Mouse (Mus musculus) thymus, adult 2 months (tissue): ENCODE data around the gene Ugt1a5. TPM values are rescaled to one million over a fixed set of nuclear protein-coding genes. Genes with fewer than 3 reads are reported as not detected.

ENCODE experiments used
- DNase-seq: peaks from one replicate; pipeline ENCODE4 v3.0.0; 2021
- H3K27ac ChIP-seq: fragments of 200-500 bp; 2 replicates; pipeline ENCODE4 v1.5.1; 2012; ENCODE audit warnings: low read length, control low read depth; ENCODE audit not compliant: control insufficient read depth, insufficient read depth
- H3K27me3 ChIP-seq: fragments of 200-500 bp; 2 replicates; pipeline ENCODE4 v1.6.1; 2012; ENCODE audit warnings: mild to moderate bottlenecking, low read length, moderate library complexity, mixed read lengths; ENCODE audit not compliant: control insufficient read depth, insufficient read depth
- H3K36me3 ChIP-seq: fragments of 200-500 bp; 2 replicates; pipeline ENCODE4 v1.6.1; 2012; ENCODE audit warnings: mild to moderate bottlenecking, low read length, moderate library complexity; ENCODE audit not compliant: control insufficient read depth, insufficient read depth
- H3K4me1 ChIP-seq: fragments of 200-500 bp; replicated peaks from 2 replicates; pipeline ENCODE4 v1.6.1; 2012; ENCODE audit warnings: low read length; ENCODE audit not compliant: control insufficient read depth, insufficient read depth
- H3K4me3 ChIP-seq: fragments of 200-500 bp; 2 replicates; pipeline ENCODE4 v1.5.1; 2012; ENCODE audit warnings: mild to moderate bottlenecking, low read length, control low read depth, moderate library complexity; ENCODE audit not compliant: control insufficient read depth, insufficient read depth
- CTCF ChIP-seq: fragments of 200-500 bp; IDR thresholded peaks from 2 replicates; pipeline ENCODE4 v1.5.1; 2012; ENCODE audit warnings: mild to moderate bottlenecking, control low read depth, low read length, moderate library complexity, borderline replicate concordance; ENCODE audit not compliant: control insufficient read depth, poor library complexity, insufficient read depth; ENCODE audit errors: extremely low read depth
- POLR2A ChIP-seq: fragments of 200-500 bp; IDR thresholded peaks from 2 replicates; pipeline ENCODE4 v1.6.1; 2012; ENCODE audit warnings: mild to moderate bottlenecking, low read length, control low read depth, moderate library complexity; ENCODE audit not compliant: control insufficient read depth, poor library complexity, insufficient read depth; ENCODE audit errors: extremely low read depth
- WGBS: fragments of 180-500 bp; shearing (Covaris S2); methylation state at CpG from one replicate; pipeline ENCODE4 v1.1.7; 2018; 5-methylcytosine and 5-hydroxymethylcytosine counted together
- polyA plus RNA-seq: library from polyadenylated mRNA; depleted of rRNA; stranded (reverse); fragments of >200 nt; gene quantifications from 2 replicates; pipeline ENCODE4 v1.2.3, GENCODE M21; 2012

Ugt1a5 gene
- polyA plus RNA-seq, 1 experiment: 0.08 TPM

GRCm38 (mm10) chr1:88230981-88231802, 65.4 kb downstream of the Ugt1a5 start:
- Histone ChIP-seq H3K4me3 (no peak overlapping the region), H3K4me1 (no peaks in the 10 kb centered on the region), H3K27me3 (no peaks in the 10 kb centered on the region), H3K36me3 (no peaks in the 10 kb centered on the region), H3K27ac (no peak overlapping the region)
- WGBS: 80% methylated on average over 6 of the region's 6 CpGs
- DNase-seq: no peak
- TF ChIP-seq CTCF: no peak

DNA sequence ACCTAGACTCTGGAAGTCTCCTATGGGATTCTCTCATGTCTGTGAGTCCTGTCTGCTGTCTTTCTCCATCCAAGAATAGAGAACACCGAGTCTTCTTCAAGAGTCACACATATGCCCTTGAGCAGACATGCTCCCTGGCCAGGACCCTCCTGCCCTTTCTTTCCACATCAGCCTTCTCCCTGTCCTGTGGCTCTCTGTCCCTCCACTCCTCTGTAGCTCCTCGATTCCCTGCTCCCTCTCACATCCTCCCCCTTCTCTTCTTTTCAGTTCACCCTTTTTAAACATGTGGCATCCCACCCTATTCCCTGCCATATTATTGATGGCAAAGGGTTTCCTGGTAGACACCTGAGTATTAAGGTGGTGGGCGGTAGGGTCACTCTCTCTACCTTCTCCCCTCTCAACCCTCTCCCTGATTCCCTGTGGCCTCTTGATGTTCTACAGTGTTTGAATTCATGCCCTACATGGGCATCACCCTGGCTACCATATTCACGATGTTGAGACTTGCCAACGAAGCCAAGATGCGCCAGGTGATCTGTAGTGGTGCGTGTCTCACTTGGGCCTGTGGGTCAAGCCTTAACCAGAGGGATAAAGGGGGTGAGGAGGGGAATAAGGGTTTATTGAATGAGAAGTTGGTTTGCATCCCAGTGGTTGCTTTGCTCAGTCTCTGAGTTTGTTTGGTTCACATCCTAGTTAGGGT, 66.1 kb downstream of the Ugt1a5 start:
- WGBS: 73% methylated on average over 7 of the region's 7 CpGs
- Histone ChIP-seq H3K4me1 (no peaks in the 10 kb centered on the region), H3K27me3 (no peaks in the 10 kb centered on the region), H3K36me3 (no peaks in the 10 kb centered on the region), H3K4me3 (no peak overlapping the region), H3K27ac (no peak overlapping the region)
- DNase-seq: no peak
- no peak for TF ChIP-seq POLR2A

- H3K4me3 ChIP-seq: no peak overlapping the region
- H3K27me3 ChIP-seq: no peaks in the 10 kb centered on the region
- no peak overlapping the region for H3K27ac ChIP-seq
- H3K36me3 ChIP-seq: no peaks in the 10 kb centered on the region
- H3K4me1 ChIP-seq: no peaks in the 10 kb centered on the region
- DNase-seq: no peak
- no peak for TF ChIP-seq POLR2A
- TF ChIP-seq CTCF: no peak
- 62% methylated on average over 3 of the region's 3 CpGs for WGBS
These were observed 67.0 kb downstream of the Ugt1a5 start for GRCm38 (mm10) chr1:88232664-88233380.

GRCm38 (mm10) chr1:88233421-88234247, 67.8 kb downstream of the Ugt1a5 start:
- Histone ChIP-seq H3K27me3 (no peaks in the 10 kb centered on the region), H3K27ac (no peak overlapping the region), H3K4me3 (no peak overlapping the region), H3K36me3 (no peaks in the 10 kb centered on the region), H3K4me1 (no peaks in the 10 kb centered on the region)
- no peak for TF ChIP-seq CTCF
- TF ChIP-seq POLR2A: no peak
- WGBS: 71% methylated on average over 14 of the region's 14 CpGs
- no peak for DNase-seq

- WGBS: 64% methylated on average over 4 of the region's 4 CpGs
- TF ChIP-seq CTCF (no peak), POLR2A (no peak)
- Histone ChIP-seq H3K36me3 (no peaks in the 10 kb centered on the region), H3K4me3 (no peak overlapping the region), H3K4me1 (no peaks in the 10 kb centered on the region), H3K27ac (no peak overlapping the region), H3K27me3 (no peaks in the 10 kb centered on the region)
- DNase-seq: no peak
These were observed 68.4 kb downstream of the Ugt1a5 start for GRCm38 (mm10) chr1:88234248-88234610.

GRCm38 (mm10) chr1:88234646-88235045, 68.8 kb downstream of the Ugt1a5 start:
- no peak overlapping the region for H3K4me3 ChIP-seq

More at GRCm38 (mm10) chr1:88234646-88235045, 68.8 kb downstream of the Ugt1a5 start:
- DNase-seq: no peak
- TF ChIP-seq POLR2A (no peak), CTCF (no peak)
- Histone ChIP-seq H3K27me3 (no peaks in the 10 kb centered on the region), H3K27ac (no peak overlapping the region), H3K4me1 (no peaks in the 10 kb centered on the region), H3K36me3 (no peaks in the 10 kb centered on the region)
- 45% methylated on average over 5 of the region's 5 CpGs for WGBS
